Mouse (Mus musculus) CH12.LX (cell line): Measurements from ENCODE around the gene Col6a6. TPM values are rescaled to one million over a fixed set of nuclear protein-coding genes. Genes with fewer than 3 reads are reported as not detected.

Experiments
- DNase-seq: peaks from one replicate; pipeline ENCODE4 v3.0.0-alpha.2; 2013; ENCODE audit errors: extremely low read depth
- H3K27ac ChIP-seq: 2 replicates; pipeline ENCODE4 v1.5.1; 2012; ENCODE audit warnings: low read depth, mild to moderate bottlenecking, control low read depth, moderate library complexity; ENCODE audit not compliant: insufficient read depth
- H3K27me3 ChIP-seq: replicated peaks from 2 replicates; pipeline ENCODE3; 2012; ENCODE audit warnings: inconsistent platforms
- H3K36me3 ChIP-seq, 2 experiments: replicated peaks in 1 of 2; 2 replicates each; pipeline versions ENCODE3 to v1.6.1; 2012; ENCODE audit warnings: inconsistent platforms in 1 of 2, low read length in 1 of 2, mild to moderate bottlenecking in 1 of 2, mixed read lengths in 1 of 2, moderate library complexity in 1 of 2; ENCODE audit not compliant: control insufficient read depth in 1 of 2, insufficient read depth in 1 of 2
- H3K4me1 ChIP-seq, 2 experiments: 2 replicates each; pipeline ENCODE4 v1.6.1; 2012; ENCODE audit warnings: inconsistent platforms in 1 of 2, moderate library complexity in 1 of 2; ENCODE audit not compliant: insufficient read depth in 2 of 2, control insufficient read depth in 1 of 2
- H3K4me2 ChIP-seq: 2 replicates; pipeline ENCODE4 v1.6.1; 2012; ENCODE audit warnings: low read depth, mild to moderate bottlenecking, control low read depth; ENCODE audit not compliant: poor library complexity, insufficient read depth, severe bottlenecking
- H3K4me3 ChIP-seq, 3 experiments: fragments of 150-350 bp in 1 of 3; sonication (generic) in 1 of 3; replicated peaks in 1 of 3; 2 replicates each; pipeline versions ENCODE3 to v1.5.1; 2011 to 2012; ENCODE audit warnings: low read depth in 2 of 3, low read length in 2 of 3, mild to moderate bottlenecking in 2 of 3, moderate library complexity in 2 of 3, control low read depth in 1 of 3, improper control_type of control experiment in 1 of 3, inconsistent platforms in 1 of 3, mixed read lengths in 1 of 3; ENCODE audit not compliant: poor library complexity in 1 of 3
- H3K79me2 ChIP-seq: replicated peaks from 2 replicates; pipeline ENCODE4 v1.6.1; 2012; ENCODE audit warnings: mild to moderate bottlenecking, moderate library complexity; ENCODE audit not compliant: control insufficient read depth, poor library complexity, insufficient read depth, severe bottlenecking; ENCODE audit errors: extremely low read depth
- H3K9ac ChIP-seq: 2 replicates; pipeline ENCODE4 v1.6.1; 2012; ENCODE audit warnings: low read depth, mild to moderate bottlenecking, control low read depth, moderate library complexity; ENCODE audit not compliant: insufficient read depth
- H3K9me3 ChIP-seq: replicated peaks from 2 replicates; pipeline ENCODE3; 2012; ENCODE audit warnings: low read length, inconsistent platforms, mixed read lengths
- CHD2 ChIP-seq: IDR thresholded peaks from 2 replicates; pipeline ENCODE4 v1.6.1; 2011; ENCODE audit warnings: low read length, improper control_type of control experiment
- CTCF ChIP-seq, 2 experiments: IDR thresholded peaks in 1 of 2; conservative IDR thresholded peaks in 1 of 2; 2 replicates each; pipeline ENCODE4 v1.5.1; 2011 to 2012; ENCODE audit warnings: low read depth in 2 of 2, low read length in 2 of 2, improper control_type of control experiment in 1 of 2, inconsistent platforms in 1 of 2, mild to moderate bottlenecking in 1 of 2, moderate library complexity in 1 of 2
- E2F4 ChIP-seq: IDR thresholded peaks from 2 replicates; pipeline ENCODE4 v1.6.1; 2011; ENCODE audit warnings: low read depth, low read length, improper control_type of control experiment; ENCODE audit not compliant: insufficient replicate concordance
- ELF1 ChIP-seq: IDR thresholded peaks from 2 replicates; pipeline ENCODE4 v1.6.1; 2014; ENCODE audit warnings: low read depth, mild to moderate bottlenecking, inconsistent platforms, low read length, improper control_type of control experiment
- EP300 ChIP-seq: IDR thresholded peaks from 2 replicates; pipeline ENCODE4 v1.6.1; 2011; ENCODE audit warnings: low read length, improper control_type of control experiment
- HCFC1 ChIP-seq: IDR thresholded peaks from 2 replicates; pipeline ENCODE4 v1.6.1; 2012; ENCODE audit warnings: low read depth, mild to moderate bottlenecking, inconsistent platforms, low read length, improper control_type of control experiment
- IRF4 ChIP-seq: IDR thresholded peaks from 2 replicates; pipeline ENCODE4 v1.6.1; 2014; ENCODE audit warnings: low read depth, mild to moderate bottlenecking, inconsistent platforms, low read length, improper control_type of control experiment
- KAT2A ChIP-seq: IDR thresholded peaks from 2 replicates; pipeline ENCODE4 v1.6.1; 2012; ENCODE audit warnings: low read length, improper control_type of control experiment, inconsistent platforms; ENCODE audit not compliant: insufficient replicate concordance
- MAX ChIP-seq: IDR thresholded peaks from 2 replicates; pipeline ENCODE4 v1.6.1; 2011; ENCODE audit warnings: low read length, improper control_type of control experiment
- MEF2A ChIP-seq: IDR thresholded peaks from 2 replicates; pipeline ENCODE4 v1.6.1; 2014; ENCODE audit warnings: low read depth, mild to moderate bottlenecking, inconsistent platforms, low read length, improper control_type of control experiment, borderline replicate concordance
- MXI1 ChIP-seq: IDR thresholded peaks from 2 replicates; pipeline ENCODE4 v1.6.1; 2011; ENCODE audit warnings: mild to moderate bottlenecking, low read depth, low read length, improper control_type of control experiment
- NRF1 ChIP-seq: IDR thresholded peaks from 2 replicates; pipeline ENCODE4 v1.6.1; 2014; ENCODE audit warnings: low read depth, mild to moderate bottlenecking, inconsistent platforms, low read length, improper control_type of control experiment, moderate library complexity
- RAD21 ChIP-seq: IDR thresholded peaks from 2 replicates; pipeline ENCODE4 v1.6.1; 2011; ENCODE audit warnings: low read depth, mild to moderate bottlenecking, low read length, improper control_type of control experiment, moderate library complexity
- RCOR1 ChIP-seq: conservative IDR thresholded peaks from 2 replicates; pipeline ENCODE4 v1.6.1; 2012; ENCODE audit warnings: low read depth, mild to moderate bottlenecking, inconsistent platforms, low read length, improper control_type of control experiment
- SIN3A ChIP-seq: IDR thresholded peaks from 2 replicates; pipeline ENCODE4 v1.6.1; 2012; ENCODE audit warnings: low read length, improper control_type of control experiment, inconsistent platforms
- SMC3 ChIP-seq: IDR thresholded peaks from 2 replicates; pipeline ENCODE4 v1.6.1; 2011; ENCODE audit warnings: low read depth, low read length, improper control_type of control experiment
- TBP ChIP-seq: conservative IDR thresholded peaks from 2 replicates; pipeline ENCODE4 v1.6.1; 2011; ENCODE audit warnings: low read depth, low read length, improper control_type of control experiment
- TCF12 ChIP-seq: IDR thresholded peaks from 2 replicates; pipeline ENCODE4 v1.6.1; 2014; ENCODE audit warnings: low read depth, mild to moderate bottlenecking, inconsistent platforms, low read length, improper control_type of control experiment
- UBTF ChIP-seq: IDR thresholded peaks from 2 replicates; pipeline ENCODE4 v1.6.1; 2012; ENCODE audit warnings: low read depth, mild to moderate bottlenecking, inconsistent platforms, low read length, improper control_type of control experiment, moderate library complexity
- USF2 ChIP-seq: conservative IDR thresholded peaks from 2 replicates; pipeline ENCODE4 v1.6.1; 2011; ENCODE audit warnings: low read depth, low read length, improper control_type of control experiment
- ZNF384 ChIP-seq: IDR thresholded peaks from 2 replicates; pipeline ENCODE4 v1.6.1; 2012; ENCODE audit warnings: low read depth, low read length, improper control_type of control experiment, inconsistent platforms
- dilution Hi-C: fragments of 300-500 bp; cut with MboI; formaldehyde crosslinking; loops from 2 replicates; pipeline ENCODE4 v1.14.3; 2020; ENCODE audit warnings: low sequenced_read_pairs; ENCODE audit not compliant: extremely low pct_unique_long_range_greater_than_20kb, extremely low pct_ligation_motif_present
- in situ Hi-C: fragments of 300-500 bp; cut with MboI; formaldehyde crosslinking; loops from 3 replicates; pipeline ENCODE4 v1.14.3; 2019; ENCODE audit warnings: low sequenced_read_pairs, low pct_ligation_motif_present, low pct_unique_long_range_greater_than_20kb, mixed read lengths
- polyA plus RNA-seq: library from polyadenylated mRNA; unstranded; fragments of >175 nt; gene quantifications from 2 replicates; pipeline ENCODE4 v1.2.1, GENCODE M21; 2012; ENCODE audit warnings: low read depth; ENCODE audit not compliant: insufficient read length
- total RNA-seq, 2 experiments: library from RNA; depleted of rRNA; stranded (reverse); fragments of 300-350 nt in 1 of 2; fragments of >200 nt in 1 of 2; gene quantifications; 2 replicates each; pipeline ENCODE4 v1.2.3; 2012 to 2014

Gene Col6a6
- total and polyA plus RNA-seq, 3 experiments = not detected

DNA sequence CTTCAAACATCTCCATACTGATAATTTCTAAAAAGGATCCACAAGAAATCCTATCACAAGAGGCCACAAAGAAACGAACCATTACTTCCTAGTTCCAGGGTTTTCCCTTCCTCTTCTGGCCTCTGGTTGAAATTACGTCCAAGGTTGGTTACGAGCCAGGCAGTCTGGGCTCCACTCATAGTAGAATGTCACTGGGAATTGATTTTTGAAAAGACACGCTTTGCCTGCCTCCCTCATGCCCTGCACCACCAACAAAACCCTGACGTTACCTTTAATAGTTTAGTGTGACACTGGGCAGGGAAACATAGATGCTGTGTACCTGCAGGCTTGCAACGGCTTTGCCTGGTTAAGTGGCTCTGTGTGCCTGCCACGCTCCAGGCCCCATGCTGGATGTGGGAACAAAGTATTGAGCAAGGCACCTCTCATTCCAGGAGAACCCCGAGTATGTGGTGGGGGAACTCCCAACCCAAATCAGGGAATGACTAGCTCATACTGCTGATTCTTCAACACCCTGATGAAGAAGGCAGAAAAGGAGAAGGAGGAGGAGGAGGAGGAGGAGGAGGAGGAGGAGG lies 798 bp downstream of the Col6a6 start:
- H3K4me3 ChIP-seq = no peak overlapping the region
- dilution Hi-C loops = no loop called here
- in situ Hi-C loops = no loop called here

DNA sequence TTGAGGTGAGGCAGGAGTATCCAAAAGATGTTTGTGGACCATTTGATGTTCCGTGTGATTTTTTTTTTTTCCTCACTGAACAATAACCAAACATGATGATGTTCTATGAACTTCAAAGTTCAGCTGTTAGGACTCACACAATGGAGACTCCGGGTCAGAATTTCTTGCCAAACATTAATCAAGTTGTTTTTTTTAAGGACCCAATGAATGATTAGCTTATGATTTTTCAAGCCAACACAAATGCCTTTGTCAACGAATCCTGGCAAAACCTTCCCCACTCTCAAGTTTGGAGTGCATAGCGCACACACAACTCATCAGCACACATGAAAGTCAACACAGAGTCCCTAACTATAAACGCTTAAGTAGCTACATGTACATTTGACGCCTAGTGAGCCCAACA lies 7.2 kb downstream of the Col6a6 start:
- dilution Hi-C loops = no loop called here
- no peak overlapping the region for H3K4me3 ChIP-seq
- H3K27me3 ChIP-seq = peaks cover 19% of the 10 kb centered on the region
- H3K4me2 ChIP-seq = no peak overlapping the region
- TF ChIP-seq CHD2 (no peak), MXI1 (no peak), ZNF384 (no peak), NRF1 (no peak)
- H3K79me2 ChIP-seq = no peaks in the 10 kb centered on the region
- DNase-seq = no peak
- no peaks in the 10 kb centered on the region for H3K4me1 ChIP-seq
- no peak overlapping the region for H3K27ac ChIP-seq
- H3K36me3 ChIP-seq = no peaks in the 10 kb centered on the region
- H3K9ac ChIP-seq = no peak overlapping the region
- no peaks in the 10 kb centered on the region for H3K9me3 ChIP-seq
- in situ Hi-C loops = no loop called here

More for the DNA sequence above, 798 bp downstream of the Col6a6 start:
- DNase-seq = no peak
- no peaks in the 10 kb centered on the region for H3K79me2 ChIP-seq
- no peaks in the 10 kb centered on the region; a peak in 1 of 4 replicates for H3K4me1 ChIP-seq
- H3K9me3 ChIP-seq = no peaks in the 10 kb centered on the region
- H3K4me2 ChIP-seq = no peak overlapping the region
- peaks cover 9% of the 10 kb centered on the region for H3K27me3 ChIP-seq
- H3K27ac ChIP-seq = no peak overlapping the region
- H3K36me3 ChIP-seq = no peaks in the 10 kb centered on the region
- TF ChIP-seq ELF1 (no peak), TBP (no peak), HCFC1 (no peak), CTCF (conservative IDR thresholded peaks at IDR 0.05 in 1 of 2, IDR thresholded peaks at IDR 0.05 in 1 of 2; ENCODE audit: low read depth in 2 of 2, low read length in 2 of 2) (no peak), MAX (no peak), MXI1 (no peak), IRF4 (no peak), KAT2A (no peak), EP300 (no peak), RAD21 (no peak), E2F4 (no peak), USF2 (no peak), MEF2A (no peak), SIN3A (no peak), NRF1 (no peak), RCOR1 (no peak), SMC3 (no peak), CHD2 (no peak), TCF12 (no peak), UBTF (no peak)
- TF ChIP-seq, all 38 proteins: peak for 0
- no peak overlapping the region for H3K9ac ChIP-seq
